Mouse (Mus musculus): ENCODE data around the gene Naif1.
"Not testable (repeated sequence)": the region's sequence is repeated elsewhere in the genome, so short reads cannot be mapped to it uniquely, and the experiment has no call there.

- TF ChIP-seq CTCF (IDR thresholded peaks at IDR 0.05; ENCODE audit: control insufficient read depth, insufficient read depth, insufficient read length); MYOD1 (IDR thresholded peaks at IDR 0.05; ENCODE audit: control insufficient read depth, insufficient read length, low read depth); USF1 (IDR thresholded peaks at IDR 0.05; ENCODE audit: low read depth); CEBPB (IDR thresholded peaks at IDR 0.05; ENCODE audit: low read depth); MAX (IDR thresholded peaks at IDR 0.05); FOSL1 (IDR thresholded peaks at IDR 0.05; ENCODE audit: insufficient read depth, low read length, poor library complexity, severe bottlenecking): not testable (repeated sequence)
Observed at GRCm38 (mm10) chr2:32490730-32491129, 40.5 kb downstream of the Naif1 start.
